ENCODE assay signal across 11 mouse cellular contexts in genomic region chr11:46398933-46399383, GRCm38 (mm10). TPM values are rescaled to one million over a fixed set of nuclear protein-coding genes. Genes with fewer than 3 reads are reported as not detected.
A peak's percentile ranks its signal among the peaks of the same experiment; 100 is the strongest.
DNase-seq lines count a peak whose midpoint lies in the region.
"Had no signal": no experiment of that assay in that cellular context is flagged by ENCODE, and none has a peak within 500 bp of the region (broad histone marks: within the 10 kb centered on the region; RNA-seq: fewer than 3 reads in every experiment).

No protein-coding gene starts in this region.

- DNase-seq in A20 (ENCODE audit: low read depth, low spot score), result peak; percentile 90
- DNase-seq in B cell, adult 2 months, result peak; percentile 75 to 81
- peak; percentile 92 for DNase-seq in induced T-regulatory cell, adult 2 months (ENCODE audit: low read depth)
- DNase-seq in spleen, adult 12 weeks (ENCODE audit: low spot score), result peak; percentile 21
- DNase-seq in cerebellum, adult 11 months, result no peak
- no peak for DNase-seq in gastrocnemius, postnatal 10 days
- no peak for DNase-seq in layer of hippocampus, adult 9-10 months (ENCODE audit: low spot score)
- no peak for DNase-seq in gastrocnemius, postnatal 14 days
- DNase-seq: kidney, postnatal 10 days had no signal

- intact Hi-C loops in gastrocnemius, postnatal 14 days (cut with DNase I; ENCODE audit: low total_unique reads), result no loop called here

RNA-seq across cellular contexts. Expression of gene Fam71b, which starts 2.6 kb away (rescaled TPM):
- not detected for total RNA-seq in gastrocnemius, postnatal 10 days (2021)
- total RNA-seq in gastrocnemius, postnatal 14 days (2021), result not detected
- total RNA-seq: gastrocnemius, adult 18-20 months; liver, adult 2 months had no signal

RNA-seq across cellular contexts. Expression of gene Itk, which starts 9.6 kb away (rescaled TPM):
- total RNA-seq in gastrocnemius, postnatal 10 days (2021), result under 1 TPM; 0.14 to 0.18 TPM
- under 1 TPM; 0.08 to 0.20 TPM for total RNA-seq in gastrocnemius, postnatal 14 days (2021)

RNA-seq across cellular contexts. Expression of gene Med7, which starts 37.8 kb away (rescaled TPM):
- 10 to 100 TPM; 17.4 to 18.4 TPM for total RNA-seq in gastrocnemius, postnatal 10 days (2021)
- 10 to 100 TPM; 15.6 to 16.6 TPM for total RNA-seq in gastrocnemius, postnatal 14 days (2021)

RNA-seq across cellular contexts. Expression of gene Havcr2, which starts 55.8 kb away (rescaled TPM):
- under 1 TPM; 0.12 to 0.23 TPM for total RNA-seq in gastrocnemius, postnatal 10 days (2021)
- not detected for total RNA-seq in gastrocnemius, postnatal 14 days (2021)
- total RNA-seq: gastrocnemius, adult 18-20 months had no signal

Comparison
In these comparisons a context has a peak if more than half of its experiments do, and no peak if none do; other contexts are left out.
1. DNase-seq: peak in A20 (single experiment), B cell, adult 2 months (2 of 2), induced T-regulatory cell, adult 2 months (single experiment) and spleen, adult 12 weeks (single experiment); none in cerebellum, adult 11 months (single experiment), gastrocnemius, postnatal 10 days (single experiment), layer of hippocampus, adult 9-10 months (single experiment) and gastrocnemius, postnatal 14 days (single experiment).